Mouse (Mus musculus) heart, postnatal 0 days (tissue): ENCODE data around the gene Car5a.

Experiments
- CTCF ChIP-seq: IDR thresholded peaks from 2 replicates; pipeline ENCODE4 v1.5.1; 2016; ENCODE audit warnings: antibody characterized with exemption, control low read depth, low read depth
- EP300 ChIP-seq: IDR thresholded peaks from 2 replicates; pipeline ENCODE4 v1.6.1; 2016; ENCODE audit warnings: antibody characterized with exemption, low read depth

DNA sequence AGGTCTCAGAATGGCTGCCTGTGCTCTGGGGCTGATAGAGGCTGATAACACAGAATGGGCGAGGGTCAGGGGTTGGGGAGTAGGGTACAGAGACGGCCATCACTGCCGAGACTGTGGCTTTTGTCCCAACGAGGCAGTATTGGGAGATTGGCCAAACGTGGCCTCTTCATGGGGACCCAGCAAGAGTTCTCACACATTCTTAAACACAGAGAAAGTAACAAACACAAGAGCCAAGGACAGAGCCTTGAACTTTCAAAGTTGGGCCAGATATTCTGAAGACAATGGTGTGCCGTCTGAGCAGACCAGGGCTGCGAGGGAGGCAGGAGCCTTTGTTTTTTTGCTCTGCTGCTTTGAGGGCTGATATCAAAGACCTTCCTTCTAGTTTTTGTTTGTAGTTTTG is 32.7 kb downstream of the Car5a start:
- TF ChIP-seq EP300 (no peak), CTCF (no peak)
